Mouse (Mus musculus): ENCODE measurements around the gene Sox11.

The Sox11 gene

GRCm38 (mm10) chr12:27341871-27342690, at the start of gene Sox11:
Gene Sox11, minus strand, starts transcription at chr12:27342574.
- no peak for DNase-seq

DNA sequence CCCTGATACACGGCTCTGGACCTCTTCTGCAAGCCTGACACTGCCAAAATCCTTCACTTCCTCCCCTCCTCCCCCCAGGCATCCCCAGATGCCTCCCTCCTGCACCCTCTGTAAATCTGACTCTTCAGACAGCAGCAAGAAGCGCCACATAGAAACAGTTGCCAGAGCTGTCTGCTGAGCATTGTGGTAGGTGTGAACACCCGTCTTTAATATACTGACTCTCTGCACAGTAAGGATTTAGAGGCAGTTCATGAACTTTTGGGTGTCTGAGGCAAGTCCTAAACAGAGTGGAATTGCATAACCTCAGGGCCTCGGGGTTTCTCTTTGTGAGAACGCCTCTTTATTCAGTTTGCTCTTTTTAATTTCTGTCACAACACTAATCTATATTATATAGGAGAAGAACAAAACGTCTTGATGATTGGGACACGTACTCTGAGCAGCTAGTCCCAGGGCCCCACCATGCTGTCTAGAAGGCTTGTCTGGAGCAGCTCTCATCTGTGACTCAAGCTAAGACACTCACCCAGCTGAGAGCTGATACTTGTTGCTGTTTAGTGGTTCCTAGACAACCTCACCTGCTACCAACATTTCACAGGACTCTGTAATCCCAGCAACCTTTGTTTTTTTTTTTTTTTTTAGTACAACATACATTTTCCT, 49.4 kb upstream of the Sox11 start:
- no peak for DNase-seq

GRCm38 (mm10) chr12:27390439-27390838, 48.1 kb upstream of the Sox11 start:
- DNase-seq = peak; percentile 1

DNA sequence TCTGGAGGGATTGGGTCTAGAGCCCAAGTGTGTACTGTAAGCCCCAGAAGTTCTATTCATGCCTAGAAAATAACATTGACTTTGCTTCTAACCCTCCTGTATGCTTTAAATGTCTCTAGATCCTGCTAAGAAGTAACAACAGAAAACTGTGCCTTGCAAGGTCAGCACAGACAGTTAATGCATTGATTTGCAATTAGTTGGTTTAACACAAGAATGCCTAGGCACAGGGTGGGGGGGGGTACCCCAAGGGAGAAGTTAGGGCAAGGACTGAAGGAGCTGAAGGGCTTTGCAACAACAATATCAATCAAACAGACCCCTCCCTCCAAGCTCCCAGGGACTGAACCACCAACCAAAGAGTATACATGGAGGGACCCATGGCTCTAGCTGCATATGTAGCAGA, 47.1 kb upstream of the Sox11 start:
- no peak for DNase-seq

GRCm38 (mm10) chr12:27372505-27372904, 30.1 kb upstream of the Sox11 start:
- no peak for DNase-seq

DNA sequence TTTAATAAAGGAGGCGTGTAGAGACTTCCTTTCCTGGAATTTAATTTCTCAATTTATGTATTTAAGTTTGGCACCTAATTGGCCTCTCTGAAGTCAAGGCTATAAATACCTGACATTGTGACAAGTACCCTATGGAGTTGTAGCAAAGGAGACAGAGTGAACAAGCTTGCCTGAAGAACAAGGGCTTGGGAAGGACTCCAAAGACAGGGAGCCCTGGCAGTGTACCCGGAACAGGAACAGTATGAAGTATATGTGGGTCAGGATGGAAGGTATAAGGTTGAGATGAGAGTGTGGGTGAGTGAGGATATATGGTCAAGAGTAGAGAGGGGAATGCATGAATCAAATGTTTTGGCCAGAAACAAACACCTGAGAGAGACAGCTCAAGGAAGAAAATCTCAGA, 28.4 kb upstream of the Sox11 start:
- no peak for DNase-seq

DNA sequence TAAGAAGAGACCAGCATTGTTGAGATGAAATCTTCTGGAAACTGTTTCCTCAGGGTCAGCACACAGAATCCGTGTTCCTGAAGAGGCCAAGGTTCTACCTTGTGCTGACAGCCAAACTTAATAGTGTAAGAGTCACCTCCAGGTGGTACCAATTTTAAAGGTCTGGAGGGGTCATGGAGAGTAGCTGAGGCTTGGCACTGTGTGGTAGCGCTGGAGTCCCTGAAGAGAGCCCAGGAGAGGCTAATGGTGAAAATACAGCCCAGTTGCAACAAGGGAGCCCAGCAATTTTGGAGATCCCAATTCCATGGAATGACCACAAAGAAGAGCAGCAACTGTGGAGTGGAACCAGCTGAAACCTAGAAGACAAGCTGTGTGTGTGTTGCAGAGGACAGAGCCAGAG, 25.1 kb upstream of the Sox11 start:
- no peak for DNase-seq

- DNase-seq = no peak
Measured at GRCm38 (mm10) chr12:27363840-27364640, 21.7 kb upstream of the Sox11 start.

DNA sequence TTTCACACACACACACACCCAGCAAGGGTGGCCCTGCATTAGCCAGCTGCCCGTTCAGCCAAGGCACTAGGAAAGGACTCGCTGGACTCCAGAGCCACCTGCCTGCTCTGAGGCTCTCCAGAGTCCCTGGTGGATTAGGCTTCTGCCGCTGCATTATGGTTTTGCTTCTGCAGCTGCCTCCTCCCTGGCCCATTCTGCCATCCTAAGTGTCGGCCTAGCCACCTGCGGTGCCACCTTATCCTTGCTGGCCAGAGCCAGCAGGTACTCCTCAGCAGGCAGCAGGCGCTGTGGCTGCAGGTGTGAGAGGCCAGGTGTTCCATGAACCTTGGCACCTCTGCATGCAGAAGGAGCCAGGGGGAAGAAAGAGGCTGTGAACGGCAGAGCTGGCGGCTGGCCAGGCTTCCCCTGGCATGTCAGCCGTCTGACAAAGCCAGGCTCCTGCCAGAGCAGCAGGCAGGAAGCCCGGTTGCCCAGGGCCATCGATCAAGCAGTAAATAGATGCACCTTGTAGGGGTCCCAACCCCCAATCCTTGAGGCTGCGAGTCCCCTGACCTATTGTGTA, 14.8 kb upstream of the Sox11 start:
- DNase-seq = peak; percentile 58

DNA sequence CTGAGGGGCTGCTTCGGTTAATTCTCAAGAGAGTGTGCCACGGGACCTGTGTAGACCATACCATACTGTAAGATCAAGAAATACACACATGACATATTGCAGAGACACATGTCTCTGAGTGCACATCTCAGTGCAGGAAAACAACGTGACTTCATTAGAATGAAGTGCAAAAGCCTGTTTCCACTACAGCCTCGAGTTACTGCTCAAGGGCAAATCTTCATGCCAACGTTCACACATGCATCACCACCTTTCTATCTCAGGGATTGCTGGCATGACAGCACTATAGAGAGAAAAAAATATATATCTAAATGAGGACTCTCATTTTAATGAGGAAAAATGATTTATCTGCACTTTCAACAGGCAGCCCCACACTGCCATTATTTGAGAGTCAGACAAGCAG, 14.2 kb upstream of the Sox11 start:
- no peak for DNase-seq

GRCm38 (mm10) chr12:27343606-27344410, 1.4 kb upstream of the Sox11 start:
- no peak for DNase-seq

- DNase-seq = peak; percentile 19
Measured at GRCm38 (mm10) chr12:27342691-27343605, 574 bp upstream of the Sox11 start.

GRCm38 (mm10) chr12:27341130-27341870, 1.1 kb downstream of the Sox11 start:
- no peak for DNase-seq

DNA sequence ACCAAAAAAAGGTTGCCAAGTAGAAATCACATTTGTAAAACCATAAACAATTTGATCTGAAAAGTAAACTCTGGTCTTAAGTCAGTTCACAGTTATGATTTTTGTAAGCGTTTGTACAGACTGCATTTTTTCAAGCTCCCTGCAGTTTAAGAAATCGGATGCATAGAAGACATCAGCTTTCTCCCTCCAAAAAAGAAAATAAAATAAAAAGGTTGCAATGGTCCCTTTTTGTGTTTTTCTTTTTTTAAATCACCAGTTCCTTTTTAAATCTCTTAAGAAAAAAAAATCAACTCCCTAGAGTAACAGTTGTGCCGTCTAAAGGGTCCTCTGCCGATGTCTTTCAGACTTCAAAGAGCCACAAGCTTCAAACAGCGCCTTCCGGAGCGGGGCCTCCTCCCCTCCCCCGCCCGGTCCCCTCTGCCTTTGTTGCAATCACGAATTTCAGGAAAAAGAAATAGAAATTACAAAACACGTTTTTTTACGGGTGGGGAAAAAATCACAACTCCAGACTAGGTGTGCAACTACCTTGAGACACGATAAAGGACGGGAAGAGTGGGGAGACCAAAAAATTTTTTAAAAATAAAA, 1.8 kb downstream of the Sox11 start:
- no peak for DNase-seq

DNA sequence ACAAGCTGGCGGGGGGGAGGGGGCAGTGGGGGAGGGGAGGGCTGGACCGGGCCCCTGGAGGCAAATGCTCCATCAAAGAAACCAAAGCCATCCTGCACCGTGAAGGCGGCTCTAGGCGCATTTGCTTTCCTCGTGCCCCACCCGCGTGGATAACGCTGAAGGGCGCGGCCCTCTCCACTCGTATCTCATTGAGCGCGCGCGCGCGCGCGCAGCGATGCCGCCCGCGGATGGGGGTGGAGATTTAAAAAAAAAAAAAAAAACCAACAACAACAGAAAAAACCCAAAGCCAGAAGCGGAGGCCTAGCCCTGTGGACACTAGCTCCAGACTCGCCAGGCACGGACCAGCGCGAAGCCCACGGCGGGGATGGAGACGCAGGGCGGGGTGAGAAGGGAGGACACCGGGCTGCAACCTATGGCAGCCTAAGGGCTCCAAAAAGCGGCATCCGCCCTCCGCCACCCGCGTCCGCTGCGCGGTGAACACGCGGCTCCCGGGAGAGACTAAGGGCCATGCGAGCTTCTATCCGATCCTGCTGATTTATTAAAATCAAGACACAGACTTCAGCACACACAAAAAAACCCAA, 3.1 kb downstream of the Sox11 start:
- DNase-seq = no peak

- no peak for DNase-seq
Measured at GRCm38 (mm10) chr12:27338721-27339170, 3.6 kb downstream of the Sox11 start.

GRCm38 (mm10) chr12:27338116-27338515, 4.3 kb downstream of the Sox11 start:
- no peak for DNase-seq

DNA sequence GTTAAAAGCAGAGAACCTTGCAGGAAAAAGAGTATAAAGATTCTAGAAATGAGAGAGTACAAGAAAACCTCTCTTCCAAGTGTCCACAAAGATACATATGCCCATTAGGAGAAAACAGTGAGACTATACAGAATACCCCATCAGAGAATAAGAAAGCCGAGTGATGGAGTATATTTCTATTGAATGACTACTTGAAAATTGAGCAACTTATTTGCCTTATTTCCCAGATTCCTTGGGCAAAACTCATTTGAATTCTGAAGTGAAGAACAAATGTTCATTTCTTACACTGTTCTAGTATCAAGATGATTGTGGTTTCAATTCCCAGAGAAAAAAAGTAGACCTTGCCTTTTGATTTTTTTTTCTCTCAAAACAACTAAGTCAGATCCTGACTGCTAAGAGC, 4.9 kb downstream of the Sox11 start:
- no peak for DNase-seq

DNA sequence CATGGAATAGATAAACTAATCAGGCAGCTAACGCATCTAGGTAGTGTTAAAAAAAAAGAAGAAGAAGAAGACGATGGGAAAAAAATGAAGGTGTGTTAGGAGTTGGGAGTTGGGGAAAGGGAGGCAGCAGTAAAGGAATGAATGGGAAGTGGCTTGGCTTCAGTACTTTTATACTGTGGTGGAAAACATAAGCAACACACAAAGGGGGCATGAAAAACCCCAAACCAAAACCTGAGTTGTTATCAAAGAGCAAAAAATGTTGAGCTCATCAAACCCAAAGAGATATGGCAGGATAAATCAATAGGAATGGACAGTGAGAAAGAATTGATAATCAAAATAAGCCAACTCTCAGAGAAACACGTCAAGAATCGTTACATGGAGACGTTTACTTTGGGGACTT, 5.6 kb downstream of the Sox11 start:
- no peak for DNase-seq

- DNase-seq = no peak
Measured at GRCm38 (mm10) chr12:27336336-27336735, 6.0 kb downstream of the Sox11 start.

Data from kidney, adult 9 months (tissue).